Mouse (Mus musculus) MEL (cell line): ENCODE results near the gene Ybey. TPM values are rescaled to one million over a fixed set of nuclear protein-coding genes. Genes with fewer than 3 reads are reported as not detected.

Source experiments
- DNase-seq: peaks from one replicate; pipeline ENCODE4 v3.0.0; 2011; ENCODE audit warnings: low read depth, low spot score
- H3K27ac ChIP-seq: 2 replicates; pipeline ENCODE4 v1.5.1; 2012; ENCODE audit warnings: low read depth, mild to moderate bottlenecking, control low read depth, low read length, moderate library complexity; ENCODE audit not compliant: control insufficient read depth
- H3K27me3 ChIP-seq, 2 experiments: fragments of 150-350 bp in 1 of 2; sonication (generic) in 1 of 2; 2 replicates each; pipeline ENCODE4 v1.6.1; 2012; ENCODE audit warnings: low read length in 2 of 2, mild to moderate bottlenecking in 2 of 2, improper control_type of control experiment in 1 of 2, moderate library complexity in 1 of 2; ENCODE audit not compliant: insufficient read depth in 2 of 2, control insufficient read depth in 1 of 2
- H3K36me3 ChIP-seq, 2 experiments: 2 replicates each; pipeline ENCODE4 v1.6.1; 2012 to 2014; ENCODE audit warnings: low read length in 2 of 2, improper control_type of control experiment in 1 of 2, inconsistent platforms in 1 of 2, mild to moderate bottlenecking in 1 of 2; ENCODE audit not compliant: insufficient read depth in 2 of 2, control insufficient read depth in 1 of 2
- H3K4me1 ChIP-seq, 2 experiments: fragments of 150-350 bp in 1 of 2; sonication (generic) in 1 of 2; 2 replicates each; pipeline ENCODE4 v1.6.1; 2012; ENCODE audit warnings: low read length in 2 of 2, improper control_type of control experiment in 1 of 2, mild to moderate bottlenecking in 1 of 2; ENCODE audit not compliant: insufficient read depth in 2 of 2, control insufficient read depth in 1 of 2
- H3K4me3 ChIP-seq, 2 experiments: fragments of 150-350 bp in 1 of 2; sonication (generic) in 1 of 2; 2 replicates each; pipeline ENCODE4 v1.5.1; 2012; ENCODE audit warnings: low read depth in 2 of 2, low read length in 2 of 2, mild to moderate bottlenecking in 2 of 2, moderate library complexity in 2 of 2, control low read depth in 1 of 2, improper control_type of control experiment in 1 of 2; ENCODE audit not compliant: control insufficient read depth in 1 of 2, insufficient read depth in 1 of 2
- H3K79me2 ChIP-seq: 2 replicates; pipeline ENCODE4 v1.6.1; 2012; ENCODE audit warnings: mild to moderate bottlenecking, low read length, moderate library complexity; ENCODE audit not compliant: control insufficient read depth, poor library complexity, insufficient read depth
- H3K9ac ChIP-seq: 2 replicates; pipeline ENCODE4 v1.6.1; 2012; ENCODE audit warnings: low read depth, mild to moderate bottlenecking, control low read depth, low read length, moderate library complexity; ENCODE audit not compliant: control insufficient read depth, poor library complexity, severe bottlenecking
- H3K9me3 ChIP-seq: fragments of 150-350 bp; sonication (generic); replicated peaks from 2 replicates; pipeline ENCODE4 v1.6.1; 2012; ENCODE audit warnings: mild to moderate bottlenecking, low read length, improper control_type of control experiment, moderate library complexity; ENCODE audit not compliant: insufficient read depth
- E2F4 ChIP-seq: IDR thresholded peaks from 2 replicates; pipeline ENCODE4 v1.6.1; 2011; ENCODE audit warnings: low read depth, low read length, improper control_type of control experiment, borderline replicate concordance
- EP300 ChIP-seq, 2 experiments: IDR thresholded peaks; 2 replicates each; pipeline ENCODE4 v1.6.1; 2011; ENCODE audit warnings: improper control_type of control experiment in 2 of 2, low read length in 2 of 2, low read depth in 1 of 2, mild to moderate bottlenecking in 1 of 2
- ETS1 ChIP-seq: IDR thresholded peaks from 2 replicates; pipeline ENCODE4 v1.6.1; 2012; ENCODE audit warnings: low read depth, mild to moderate bottlenecking, inconsistent platforms, low read length, improper control_type of control experiment, moderate library complexity
- GABPA ChIP-seq: IDR thresholded peaks from 2 replicates; pipeline ENCODE4 v1.6.1; 2012; ENCODE audit warnings: low read depth, mild to moderate bottlenecking, inconsistent platforms, low read length, improper control_type of control experiment, moderate library complexity
- GATA1 ChIP-seq: IDR thresholded peaks from 2 replicates; pipeline ENCODE4 v1.6.1; 2011; ENCODE audit warnings: low read depth, low read length, improper control_type of control experiment
- HCFC1 ChIP-seq: IDR thresholded peaks from 2 replicates; pipeline ENCODE4 v1.6.1; 2012; ENCODE audit warnings: low read depth, mild to moderate bottlenecking, inconsistent platforms, low read length, improper control_type of control experiment, moderate library complexity
- KAT2A ChIP-seq: conservative IDR thresholded peaks from 2 replicates; pipeline ENCODE4 v1.6.1; 2012; ENCODE audit warnings: low read depth, low read length, improper control_type of control experiment, inconsistent platforms
- MAZ ChIP-seq: IDR thresholded peaks from 2 replicates; pipeline ENCODE4 v1.6.1; 2012; ENCODE audit warnings: low read depth, mild to moderate bottlenecking, inconsistent platforms, low read length, improper control_type of control experiment
- MEF2A ChIP-seq: IDR thresholded peaks from 2 replicates; pipeline ENCODE4 v1.6.1; 2014; ENCODE audit warnings: low read depth, mild to moderate bottlenecking, inconsistent platforms, low read length, improper control_type of control experiment; ENCODE audit not compliant: poor library complexity, insufficient replicate concordance, severe bottlenecking; ENCODE audit errors: extremely low read depth
- MYB ChIP-seq: IDR thresholded peaks from 2 replicates; pipeline ENCODE4 v1.6.1; 2011; ENCODE audit warnings: mild to moderate bottlenecking, low read depth, low read length, improper control_type of control experiment
- MYC ChIP-seq: IDR thresholded peaks from 2 replicates; pipeline ENCODE4 v1.6.1; 2011; ENCODE audit warnings: low read depth, mild to moderate bottlenecking, low read length, improper control_type of control experiment, moderate library complexity
- NELFE ChIP-seq: IDR thresholded peaks from 2 replicates; pipeline ENCODE4 v1.6.1; 2011; ENCODE audit warnings: low read depth, low read length, improper control_type of control experiment
- POLR2A ChIP-seq, 2 experiments: IDR thresholded peaks; 2 replicates each; pipeline ENCODE4 v1.6.1; 2011 to 2012; ENCODE audit warnings: low read length in 2 of 2, mild to moderate bottlenecking in 2 of 2, control low read depth in 1 of 2, improper control_type of control experiment in 1 of 2, low read depth in 1 of 2, moderate library complexity in 1 of 2; ENCODE audit not compliant: control insufficient read depth in 1 of 2, insufficient read depth in 1 of 2, poor library complexity in 1 of 2
- POLR2AphosphoS5 ChIP-seq: IDR thresholded peaks from 2 replicates; pipeline ENCODE4 v1.6.1; 2012; ENCODE audit warnings: low read depth, borderline replicate concordance, mild to moderate bottlenecking, inconsistent platforms, low read length, moderate library complexity, mixed read lengths
- RCOR1 ChIP-seq: IDR thresholded peaks from 2 replicates; pipeline ENCODE4 v1.6.1; 2012; ENCODE audit warnings: low read depth, mild to moderate bottlenecking, inconsistent platforms, low read length, improper control_type of control experiment
- SMC3 ChIP-seq: IDR thresholded peaks from 2 replicates; pipeline ENCODE4 v1.6.1; 2011; ENCODE audit warnings: low read depth, low read length, improper control_type of control experiment
- TAL1 ChIP-seq: IDR thresholded peaks from 2 replicates; pipeline ENCODE4 v1.6.1; 2012; ENCODE audit warnings: mild to moderate bottlenecking, inconsistent platforms, low read length, moderate library complexity, mixed read lengths
- TBP ChIP-seq: IDR thresholded peaks from 2 replicates; pipeline ENCODE4 v1.8.0; 2011; ENCODE audit warnings: low read depth, low read length, improper control_type of control experiment
- TCF12 ChIP-seq: IDR thresholded peaks from 2 replicates; pipeline ENCODE4 v1.6.1; 2014; ENCODE audit warnings: low read depth, mild to moderate bottlenecking, inconsistent platforms, low read length, improper control_type of control experiment, moderate library complexity
- UBTF ChIP-seq: IDR thresholded peaks from 2 replicates; pipeline ENCODE4 v1.6.1; 2012; ENCODE audit warnings: low read depth, mild to moderate bottlenecking, inconsistent platforms, low read length, improper control_type of control experiment, moderate library complexity, borderline replicate concordance; ENCODE audit not compliant: insufficient read depth
- USF1 ChIP-seq: IDR thresholded peaks from 2 replicates; pipeline ENCODE4 v1.6.1; 2014; ENCODE audit warnings: low read depth, mild to moderate bottlenecking, inconsistent platforms, low read length, improper control_type of control experiment, moderate library complexity
- USF2 ChIP-seq, 2 experiments: IDR thresholded peaks; 2 replicates each; pipeline ENCODE4 v1.6.1; 2011 to 2012; ENCODE audit warnings: improper control_type of control experiment in 2 of 2, low read length in 2 of 2, borderline replicate concordance in 1 of 2, inconsistent platforms in 1 of 2, low read depth in 1 of 2, mild to moderate bottlenecking in 1 of 2; ENCODE audit not compliant: insufficient read depth in 1 of 2
- ZKSCAN1 ChIP-seq: IDR thresholded peaks from 2 replicates; pipeline ENCODE4 v1.6.1; 2012; ENCODE audit warnings: low read depth, mild to moderate bottlenecking, inconsistent platforms, low read length, improper control_type of control experiment, moderate library complexity
- polyA plus RNA-seq, 2 experiments: library from polyadenylated mRNA; stranded (reverse) in 1 of 2; unstranded in 1 of 2; fragments of >175 nt in 1 of 2; fragments of >200 nt in 1 of 2; gene quantifications; 2 replicates each; pipeline versions ENCODE4 v1.2.1 to v1.2.4; 2012; ENCODE audit warnings: low replicate concordance in 2 of 2, low read depth in 1 of 2; ENCODE audit not compliant: insufficient read length in 2 of 2, insufficient read depth in 1 of 2, missing spikeins in 1 of 2
- total RNA-seq: library from RNA; depleted of rRNA; stranded (reverse); fragments of 300-350 nt; gene quantifications from 2 replicates; pipeline ENCODE4 v1.2.3, GENCODE M21; 2012

Gene Ybey
- total and polyA plus RNA-seq, 3 experiments, result 2.6 to 4.0 TPM; not detected in 1

DNA sequence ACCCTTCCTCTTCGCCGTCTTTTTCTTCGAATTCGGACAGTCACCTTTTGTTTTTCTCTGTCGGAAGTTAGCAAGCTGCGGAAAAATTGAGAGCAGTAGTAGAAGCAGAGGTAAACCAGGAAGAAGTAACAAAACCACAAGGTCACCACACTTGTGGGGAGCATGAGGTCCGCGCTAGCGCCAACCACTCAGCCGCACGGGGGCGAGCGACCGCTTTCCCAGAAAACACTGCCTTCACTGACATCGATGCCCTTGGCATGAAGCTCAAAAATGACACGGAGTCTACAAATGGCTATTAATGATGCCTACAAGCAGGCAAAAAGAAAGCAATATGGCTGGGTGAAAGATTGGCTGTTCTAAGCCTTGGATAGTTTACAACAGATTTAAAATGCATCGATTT is 28.6 kb downstream of the Ybey start, which contains the start of gene AC141477.1:
TSS of gene AC141477.1 (minus strand) at position 164 of the 400 bp plus-strand sequence.
- Histone ChIP-seq H3K4me1 (peaks cover 4 to 21% of the 10 kb centered on the region in 2 experiments; a peak in 3 of 4 replicates), H3K9ac (no peak within 1 kb of the TSS; the same call in 1 of the 2 replicates)
- TF ChIP-seq TAL1 (no peak), TBP (no peak), USF2 (IDR thresholded peaks at IDR 0.05; ENCODE audit: borderline replicate concordance in 1 of 2, insufficient read depth in 1 of 2, low read depth in 1 of 2, low read length in 2 of 2) (no peak), POLR2AphosphoS5 (no peak), NELFE (no peak), RCOR1 (no peak), E2F4 (no peak), MYB (no peak), TCF12 (no peak), EP300 (IDR thresholded peaks at IDR 0.05; ENCODE audit: low read depth in 1 of 2, low read length in 2 of 2) (no peak), ZKSCAN1 (no peak), USF1 (no peak), KAT2A (no peak), MYC (no peak), HCFC1 (no peak), GATA1 (no peak), SMC3 (no peak), POLR2A (IDR thresholded peaks at IDR 0.05; ENCODE audit: control insufficient read depth in 1 of 2, insufficient read depth in 1 of 2, low read depth in 1 of 2, low read length in 2 of 2, poor library complexity in 1 of 2) (no peak), GABPA (no peak)
- TF ChIP-seq, all 39 proteins: peak for 0
- Histone ChIP-seq H3K4me3 (no peak within 1 kb of the TSS), H3K27ac (no peak within 1 kb of the TSS), H3K36me3 (peaks cover 10 to 21% of the 10 kb centered on the region in 2 experiments), H3K79me2 (peaks cover 25% of the 10 kb centered on the region), H3K9me3 (no peaks in the 10 kb centered on the region), H3K27me3 (no peaks in the 10 kb centered on the region)
- DNase-seq, result no peak

DNA sequence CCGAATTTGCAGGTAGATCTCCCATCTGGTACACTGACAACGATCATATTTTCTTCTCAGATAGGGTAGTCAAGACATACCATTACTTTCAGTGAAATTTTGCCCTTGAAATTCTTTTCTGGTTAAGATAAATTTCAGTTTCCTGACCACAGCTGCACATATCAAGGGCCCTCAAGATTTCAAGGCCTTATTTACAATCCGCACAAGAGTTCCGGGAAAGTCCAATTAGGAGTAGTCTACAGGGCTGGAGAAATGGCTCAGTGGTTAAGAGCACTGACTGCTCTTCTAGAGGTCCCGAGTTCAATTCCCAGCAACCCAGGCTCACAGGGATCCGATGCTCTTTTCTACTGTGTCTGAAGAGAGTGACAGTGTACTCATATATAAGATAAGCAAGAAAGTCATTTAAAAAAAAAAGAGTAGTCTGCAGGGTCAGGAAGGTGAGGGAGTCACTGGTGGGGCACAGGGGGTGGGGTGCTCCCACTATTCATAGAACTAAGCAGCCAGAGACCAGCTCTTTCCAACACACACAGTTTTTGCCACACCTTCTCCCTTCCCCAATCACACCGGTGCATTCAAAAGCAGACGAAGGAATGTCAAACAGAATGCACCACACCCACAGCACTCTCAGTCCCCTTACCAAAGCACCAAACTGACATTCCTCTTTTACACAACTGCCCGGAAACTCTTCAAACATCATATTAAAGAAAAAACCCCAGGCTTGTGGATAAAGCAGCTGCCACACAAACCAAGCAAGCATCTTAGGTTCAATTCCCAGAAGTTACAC is 29.6 kb downstream of the Ybey start:
- Histone ChIP-seq H3K27ac (no peak overlapping the region), H3K4me3 (no peak overlapping the region), H3K9ac (no peak overlapping the region), H3K9me3 (no peaks in the 10 kb centered on the region)
- no peak for TF ChIP-seq MEF2A
- TF ChIP-seq NELFE, result no peak
- no peak for TF ChIP-seq MAZ
- TF ChIP-seq RCOR1, result no peak
- no peak for TF ChIP-seq UBTF
- no peak for TF ChIP-seq ETS1
- no peak for TF ChIP-seq TCF12
- no peak for TF ChIP-seq USF1
- TF ChIP-seq, all 39 proteins: peak for 0
- no peak for DNase-seq
- Histone ChIP-seq H3K36me3 (peaks cover 13 to 16% of the 10 kb centered on the region in 2 experiments), H3K4me1 (peaks cover 4 to 15% of the 10 kb centered on the region in 2 experiments; a peak in 3 of 4 replicates), H3K79me2 (peaks cover 25% of the 10 kb centered on the region), H3K27me3 (no peaks in the 10 kb centered on the region)
